Mouse (Mus musculus) thymus, postnatal 4 days (tissue): ENCODE data around the gene Fbxw10.
A peak's percentile ranks its signal among the peaks of the same experiment; 100 is the strongest.

ENCODE experiments used
- DNase-seq: peaks from one replicate; pipeline ENCODE4 v3.0.0; 2021

Fbxw10 gene

DNA sequence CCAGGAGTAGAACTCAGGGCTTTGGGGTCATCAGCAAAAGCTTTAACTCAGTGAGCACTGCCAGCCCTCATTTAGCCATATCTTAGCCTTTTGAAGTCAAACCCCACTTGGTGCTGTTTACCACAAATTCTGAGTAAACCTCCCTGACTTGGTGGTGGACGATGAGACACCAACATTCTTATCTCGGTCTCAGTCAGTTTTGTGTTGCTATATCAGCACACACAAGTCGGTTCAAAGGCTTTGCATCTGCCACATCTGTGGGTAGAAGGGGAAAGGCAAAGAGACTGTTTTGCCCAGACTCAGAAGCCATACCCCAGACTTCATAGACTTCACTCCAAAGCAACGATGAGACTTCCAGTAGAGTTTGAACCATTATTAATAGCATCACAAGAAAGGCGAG lies 2.3 kb upstream of the Fbxw10 start:
- DNase-seq: no peak

DNA sequence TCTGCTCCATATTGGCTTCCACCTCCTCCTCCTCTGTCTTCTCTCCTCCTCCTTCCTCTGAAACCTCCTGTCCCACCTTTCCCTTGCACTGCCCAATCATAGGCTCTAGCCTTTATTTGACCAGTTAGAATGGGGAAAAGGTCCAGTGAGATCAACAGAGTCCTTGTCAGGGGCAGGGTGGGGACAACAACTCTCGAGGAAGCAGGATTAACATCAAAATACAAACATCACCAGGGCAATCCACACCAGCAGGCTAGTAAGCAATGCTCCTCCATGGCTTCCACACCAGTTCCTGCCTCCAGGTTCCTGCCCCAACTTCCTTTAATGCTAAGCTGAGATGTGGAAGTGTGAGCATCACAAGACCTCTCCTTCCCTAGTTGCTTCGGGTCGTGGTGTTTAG lies 1.1 kb upstream of the Fbxw10 start:
- DNase-seq: no peak

DNA sequence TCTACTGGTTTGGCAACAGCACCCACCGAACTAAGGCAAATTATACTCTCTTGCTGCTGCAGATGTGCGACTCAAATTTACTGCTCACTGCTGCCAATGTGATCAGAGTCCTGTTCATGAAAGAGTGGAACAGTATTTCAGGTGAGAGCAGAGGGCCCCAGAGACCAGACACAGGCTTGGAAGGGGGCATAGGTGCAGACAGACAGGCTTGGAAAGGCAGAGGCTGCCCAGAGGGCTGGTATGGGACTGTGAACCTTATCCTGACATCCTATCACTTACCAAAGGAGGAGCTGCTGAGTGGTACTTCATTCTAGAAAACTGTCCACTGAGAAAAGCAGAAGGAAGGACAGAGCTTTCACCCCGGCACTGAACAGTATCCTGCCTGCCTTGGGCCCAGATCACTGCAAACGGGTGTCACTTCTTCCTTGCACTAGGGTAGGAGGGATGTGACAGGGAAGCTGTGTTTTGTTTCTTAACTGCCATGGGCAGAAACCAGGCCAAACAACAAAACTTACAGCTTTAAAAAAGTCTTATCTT lies 854 bp downstream of the Fbxw10 start:
- DNase-seq: peak; percentile 35

GRCm38 (mm10) chr11:62848301-62848700 lies 1.4 kb downstream of the Fbxw10 start:
- no peak for DNase-seq

GRCm38 (mm10) chr11:62851199-62851598 lies 4.3 kb downstream of the Fbxw10 start:
- no peak for DNase-seq

DNA sequence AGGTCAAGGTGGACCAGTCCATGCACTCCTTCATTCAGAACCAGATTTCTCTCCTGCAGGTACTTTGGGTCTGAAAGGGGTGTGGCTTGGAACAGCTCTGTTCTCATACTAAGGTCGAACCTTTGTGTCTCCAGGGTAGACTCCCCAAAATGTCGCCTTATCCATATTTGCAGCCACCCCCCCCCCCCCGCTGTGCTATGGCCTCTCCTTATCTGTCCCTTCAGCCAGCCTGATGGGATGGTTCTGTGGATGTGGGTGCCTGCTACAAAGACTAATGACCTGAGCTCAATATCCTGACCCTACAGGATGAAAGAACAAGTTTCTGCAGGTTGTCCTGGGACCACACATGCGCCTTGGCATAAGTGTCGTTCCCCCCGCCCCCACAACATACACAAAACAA lies 6.5 kb downstream of the Fbxw10 start:
- DNase-seq: no peak

DNA sequence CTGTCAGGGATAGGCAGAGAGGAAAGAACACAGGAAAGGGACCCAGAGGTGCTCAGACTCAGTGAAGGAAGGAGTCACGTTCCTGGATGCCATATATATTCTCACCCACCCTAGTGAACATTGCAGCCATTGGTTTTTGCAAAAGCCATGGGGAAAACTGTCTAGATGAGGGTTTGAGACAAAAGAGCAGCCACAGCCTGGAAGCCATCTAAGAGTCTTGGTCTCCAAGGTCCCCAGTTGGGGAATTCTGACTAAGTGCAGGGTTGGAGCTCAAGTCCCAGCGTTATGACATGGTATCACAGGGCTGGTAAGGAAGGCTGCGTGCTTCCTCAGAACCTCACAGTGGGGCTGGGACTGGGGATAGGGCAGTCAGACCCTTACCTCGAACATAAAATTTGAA lies 18.7 kb downstream of the Fbxw10 start:
- no peak for DNase-seq

DNA sequence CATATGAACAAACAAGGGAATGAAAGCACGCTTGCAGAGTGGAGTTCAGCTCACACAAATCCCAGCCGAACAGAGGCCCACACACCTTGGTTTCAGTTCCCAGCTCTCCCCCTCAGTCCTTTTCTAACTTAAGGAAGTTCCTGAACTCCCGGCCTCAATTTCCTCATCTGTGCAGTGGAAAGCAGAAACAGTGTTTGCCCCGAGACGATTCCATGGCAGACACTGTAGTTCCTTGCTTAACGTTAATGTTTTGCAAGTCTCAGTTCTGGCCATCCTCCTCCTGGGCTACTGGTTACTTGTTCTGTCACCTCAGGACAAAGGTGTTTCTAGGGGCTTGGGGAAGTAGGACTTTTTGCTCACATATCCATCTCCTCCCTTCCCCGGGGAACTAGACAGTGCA lies 19.8 kb downstream of the Fbxw10 start:
- no peak for DNase-seq

DNA sequence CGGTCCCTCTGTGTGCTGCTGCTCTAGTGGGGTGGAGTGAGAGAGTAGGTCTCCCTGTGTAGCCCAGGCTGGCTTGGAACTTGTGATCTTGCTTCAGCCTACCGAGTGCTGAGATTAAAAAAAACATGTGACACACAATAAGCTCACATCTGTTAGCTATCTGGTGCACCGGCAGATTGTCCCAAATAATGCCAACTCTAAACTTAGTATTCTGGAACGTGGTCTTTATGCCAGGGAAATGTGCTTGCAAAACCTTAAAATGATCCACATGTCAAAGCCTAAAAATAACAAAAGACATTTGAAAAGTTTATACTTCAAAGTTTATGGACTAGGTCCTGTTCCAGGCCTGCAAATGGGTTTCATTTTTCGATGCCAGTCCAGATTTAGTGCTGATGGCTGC lies 22.3 kb downstream of the Fbxw10 start:
- DNase-seq: no peak

DNA sequence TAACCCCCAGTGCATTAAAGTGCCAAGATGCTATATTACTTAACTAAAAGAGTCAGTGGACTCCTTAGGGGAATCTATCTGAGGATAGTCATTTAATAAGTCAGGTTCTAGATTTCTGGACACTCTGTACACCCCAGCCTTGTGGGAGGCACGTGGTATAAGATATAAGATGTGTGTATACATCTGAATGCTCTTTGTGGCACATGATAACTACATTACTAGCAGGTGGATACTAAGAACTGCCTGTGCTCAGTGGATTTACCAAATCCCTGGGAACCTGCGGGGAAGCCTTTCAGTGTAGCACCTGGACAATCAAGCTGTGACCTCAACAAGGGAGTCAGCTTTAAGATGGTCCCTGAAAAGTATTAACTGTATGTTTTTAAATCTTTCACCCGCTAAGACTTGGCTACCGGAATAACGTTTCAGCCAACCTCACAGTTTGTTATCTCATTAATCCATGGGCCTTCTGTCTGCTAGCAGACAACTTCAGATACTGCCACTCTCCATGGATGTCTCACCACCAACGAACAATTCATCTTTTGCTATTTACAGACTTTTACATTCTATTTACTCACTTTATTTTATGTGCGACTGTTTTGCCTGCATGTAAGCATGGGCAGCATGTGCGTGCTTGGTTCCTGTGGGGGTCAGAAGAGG lies 23.0 kb downstream of the Fbxw10 start:
- DNase-seq: no peak

GRCm38 (mm10) chr11:62873479-62873878 lies 26.6 kb downstream of the Fbxw10 start:
- DNase-seq: no peak

DNA sequence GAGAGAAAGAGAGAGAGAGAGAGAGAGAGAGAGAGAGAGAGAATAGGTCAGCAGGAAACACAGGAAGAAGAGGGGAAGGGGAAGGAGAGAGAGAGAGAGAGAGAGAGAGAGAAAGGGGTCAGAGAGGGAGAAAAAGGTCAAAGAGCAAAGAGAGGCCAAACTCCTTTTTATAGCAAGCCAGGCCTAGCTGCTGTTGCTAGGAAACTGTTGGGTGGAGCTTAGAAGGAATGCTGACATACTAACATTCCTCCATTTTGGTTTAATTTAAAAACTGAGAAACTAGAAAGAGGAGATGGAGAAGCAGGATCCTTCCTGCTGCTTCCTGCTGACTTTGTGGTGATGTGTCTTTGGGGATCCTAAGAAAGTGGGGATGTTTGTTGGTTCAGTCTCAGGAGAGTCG lies 28.8 kb downstream of the Fbxw10 start:
- no peak for DNase-seq

DNA sequence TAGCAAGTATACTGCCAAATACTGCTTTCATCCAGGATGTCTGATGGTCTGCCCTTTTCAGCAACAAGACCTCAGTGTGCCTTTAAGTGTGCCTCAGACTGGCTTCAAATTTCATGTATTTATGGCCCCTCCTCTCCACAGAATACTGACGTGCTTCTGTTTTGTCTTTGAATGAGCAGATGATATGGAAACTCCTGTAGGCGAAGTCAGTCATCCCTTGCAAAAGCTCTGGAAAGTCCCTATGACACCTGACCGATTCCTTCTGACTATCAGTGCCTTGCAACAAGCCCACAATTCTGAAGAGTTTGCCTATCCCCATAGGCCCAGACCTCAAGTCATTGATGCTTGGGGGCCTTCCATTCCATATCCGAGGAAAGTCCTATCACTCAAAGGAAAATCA lies 29.6 kb downstream of the Fbxw10 start:
- no peak for DNase-seq

GRCm38 (mm10) chr11:62877391-62877790 lies 30.5 kb downstream of the Fbxw10 start:
- DNase-seq: no peak

DNA sequence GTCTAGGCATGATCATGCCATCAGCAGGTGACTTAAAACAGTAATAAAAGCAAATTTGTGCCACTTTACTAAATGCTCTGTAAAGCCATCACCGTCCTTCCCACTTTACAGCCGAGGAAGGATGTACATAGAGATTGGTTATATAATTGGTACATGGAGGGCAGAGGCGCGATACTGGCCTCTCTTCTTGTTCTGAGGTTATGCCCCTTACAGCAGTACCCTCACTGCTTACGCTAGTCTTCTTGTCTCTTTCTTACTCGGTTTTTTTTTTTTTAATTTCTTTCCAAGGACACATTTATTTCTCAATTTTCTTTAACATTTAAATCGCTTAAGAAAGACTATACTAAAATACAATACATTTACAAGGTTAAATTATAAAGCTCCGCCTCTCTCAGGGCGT lies 31.9 kb downstream of the Fbxw10 start:
- DNase-seq: no peak

DNA sequence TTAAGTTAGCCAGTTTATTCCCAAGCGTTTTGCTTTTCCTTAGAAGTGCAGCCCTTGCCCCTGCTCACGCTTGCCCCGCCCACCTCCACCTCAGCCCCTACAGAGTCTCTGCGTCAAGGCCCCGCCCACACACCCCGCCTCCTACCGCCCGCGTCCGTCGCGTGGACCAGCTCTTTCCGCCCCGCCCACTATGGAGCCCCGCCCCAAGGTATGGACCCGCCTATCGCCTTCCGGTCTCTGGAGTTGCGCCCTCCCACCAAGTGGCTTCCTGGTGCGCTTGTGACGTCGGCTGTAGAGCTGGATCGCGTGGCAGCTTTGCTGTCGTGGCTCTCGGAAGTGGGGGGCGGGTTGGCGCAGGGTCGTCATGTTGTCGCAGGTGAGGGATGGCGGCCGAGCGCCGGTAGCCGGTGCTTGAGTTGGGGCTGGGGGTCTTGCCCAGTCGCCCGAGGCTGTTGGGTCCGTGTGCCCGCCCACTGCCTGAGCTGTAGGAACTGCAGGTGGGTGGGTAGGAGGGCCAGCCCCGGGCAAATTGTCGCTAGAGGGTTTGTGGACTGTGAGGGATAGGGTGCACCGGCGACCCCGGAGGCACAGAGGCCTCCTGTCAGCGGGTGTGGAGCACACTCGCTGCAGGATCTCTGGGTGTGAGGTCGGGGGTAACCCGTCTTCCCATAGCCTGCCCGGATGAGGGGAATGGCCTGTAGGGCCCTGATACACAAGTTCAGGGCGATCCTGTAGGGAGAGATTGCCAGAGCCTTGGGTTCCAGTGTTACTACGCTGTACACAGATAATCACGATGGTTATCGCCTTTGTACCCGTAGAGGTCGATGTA lies 32.6 kb downstream of the Fbxw10 start, which contains the start of gene Tvp23b:
Tvp23b (plus strand) TSS at position 236 of the 829 bp plus-strand sequence.
- peak; percentile 100 for DNase-seq

DNA sequence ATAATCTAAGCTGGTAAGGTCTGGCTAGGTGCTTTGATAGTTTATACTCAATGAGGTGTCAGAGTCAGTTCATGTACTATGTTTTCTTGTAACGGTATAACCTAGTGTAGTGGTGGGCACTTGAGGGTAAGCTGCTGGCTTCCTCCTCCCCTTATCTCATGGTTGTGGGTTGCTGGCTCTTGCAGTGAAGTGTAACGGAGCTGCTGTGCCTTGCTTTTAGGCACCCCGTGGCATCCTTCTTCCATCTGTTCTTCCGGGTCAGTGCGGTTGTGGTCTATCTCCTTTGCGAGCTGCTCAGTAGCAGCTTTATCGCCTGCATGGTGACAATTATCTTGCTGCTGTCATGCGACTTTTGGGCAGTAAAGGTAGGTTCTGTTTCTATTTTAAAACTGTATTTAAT lies 36.5 kb downstream of the Fbxw10 start:
- no peak for DNase-seq

DNA sequence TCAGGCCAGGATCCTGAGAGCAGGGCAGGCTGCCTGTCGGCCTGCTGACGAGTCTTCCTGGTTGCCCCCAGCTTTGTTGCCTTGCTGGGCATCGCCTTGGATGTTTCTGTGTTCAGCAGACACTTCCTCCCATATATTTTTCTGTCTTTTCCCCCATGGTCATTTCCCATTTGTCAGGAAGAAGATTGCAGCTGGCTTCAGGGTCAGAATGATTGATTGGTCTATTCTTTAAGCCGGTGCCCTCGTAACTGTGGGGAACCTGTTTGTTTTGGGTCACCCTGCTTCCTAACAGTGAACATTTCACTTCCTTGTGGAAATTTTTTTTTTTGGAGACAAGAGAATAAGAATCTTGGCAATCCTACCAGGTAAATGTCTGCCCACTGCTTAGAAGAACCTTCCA lies 38.5 kb downstream of the Fbxw10 start:
- DNase-seq: no peak

GRCm38 (mm10) chr11:62890796-62891195 lies 43.9 kb downstream of the Fbxw10 start:
- DNase-seq: no peak

GRCm38 (mm10) chr11:62891763-62892162 lies 44.9 kb downstream of the Fbxw10 start:
- no peak for DNase-seq

DNA sequence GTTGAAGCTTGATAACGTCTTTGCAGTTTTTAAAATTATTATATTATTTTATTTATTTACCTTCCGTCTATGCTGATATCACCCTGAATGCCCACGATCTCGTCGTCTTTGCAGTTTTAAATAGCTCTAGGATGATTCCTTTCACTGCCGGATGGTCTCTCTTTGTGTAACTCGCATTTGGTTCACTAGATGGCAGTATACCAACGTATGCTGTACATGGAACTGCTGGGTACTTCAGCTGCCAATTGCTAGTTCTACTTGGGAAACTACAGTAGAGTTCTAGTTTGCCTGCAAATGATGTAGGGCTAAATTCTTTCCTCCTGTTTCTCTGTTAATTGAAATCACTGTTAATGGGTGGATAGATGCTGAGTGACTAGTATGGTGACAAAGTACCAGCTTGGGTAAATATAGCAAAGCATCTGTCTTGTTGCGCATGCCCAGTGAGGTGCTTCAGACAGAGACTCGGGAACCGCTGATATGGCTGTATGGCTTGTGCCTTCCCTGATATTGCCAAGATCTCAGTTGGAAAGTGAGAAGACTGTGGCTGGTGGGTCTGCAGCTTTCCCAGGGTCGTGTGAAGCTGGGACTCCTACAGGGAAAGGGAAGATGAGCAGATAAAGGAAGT lies 54.9 kb downstream of the Fbxw10 start:
- DNase-seq: peak; percentile 50

DNA sequence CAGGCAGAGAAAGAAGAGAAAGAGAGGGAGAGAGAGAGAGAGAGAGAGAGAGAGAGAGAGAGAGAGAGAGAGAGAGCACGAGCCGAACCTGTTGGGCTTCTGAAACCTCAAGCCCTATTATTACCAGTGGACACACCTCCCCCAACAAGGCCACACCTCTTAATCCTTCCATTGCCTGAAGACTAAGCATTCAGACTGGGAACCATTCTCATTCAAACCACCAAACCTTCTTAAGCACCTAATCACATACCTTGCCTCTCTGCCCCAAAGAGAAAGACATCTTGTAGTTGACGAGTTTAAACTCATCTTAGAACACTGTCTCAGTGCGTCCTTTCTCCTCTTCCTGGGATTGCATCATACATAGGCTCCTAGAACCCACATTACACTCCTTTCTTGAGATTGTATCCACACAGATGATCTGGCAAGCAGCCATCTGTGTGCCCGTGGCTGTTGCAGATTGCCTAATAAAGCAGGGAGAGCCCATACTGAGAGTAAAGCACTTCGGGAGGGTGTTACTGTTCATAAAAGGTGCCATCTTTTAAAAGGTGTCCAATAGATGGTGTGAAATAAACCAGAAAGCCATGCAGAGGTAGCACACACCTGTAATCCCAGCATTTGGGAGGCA lies 57.1 kb downstream of the Fbxw10 start:
- no peak for DNase-seq

DNA sequence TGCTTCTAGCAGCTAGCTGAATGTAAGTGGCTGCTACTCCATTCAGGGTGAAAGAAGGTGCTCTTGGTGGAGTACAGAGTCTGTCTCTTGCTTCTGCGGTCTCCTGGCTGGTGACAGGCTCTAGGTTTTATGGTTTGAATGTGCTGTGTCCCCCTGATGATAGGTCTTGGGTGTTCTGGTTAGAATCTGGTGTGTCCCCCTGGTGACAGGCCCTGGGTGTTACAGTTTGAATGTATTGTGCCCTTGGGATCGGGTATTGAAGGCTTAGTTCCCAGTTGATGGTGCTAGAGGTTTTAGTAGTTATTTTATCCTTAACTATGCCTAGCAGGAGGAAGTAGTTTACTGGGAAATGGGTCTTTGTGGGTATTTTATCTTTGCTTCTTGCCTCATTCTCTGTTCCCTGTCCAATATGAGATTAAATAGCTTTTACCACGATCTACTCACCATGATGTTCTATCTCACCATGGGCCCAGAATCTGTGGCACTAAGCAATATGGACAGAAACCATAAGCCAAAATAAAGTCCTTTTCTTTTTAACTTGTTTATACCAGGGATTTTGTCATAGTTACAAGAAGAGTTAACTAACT lies 62.9 kb downstream of the Fbxw10 start:
- DNase-seq: peak; percentile 65
